Mouse (Mus musculus): ENCODE measurements at regions not wholly inside any gene's neighbourhood (a gene's known extent, or its start where the extent isn't known, plus 50 kb on each side); places are given as distances from the start of the nearest gene placed in this dataset.

DNA sequence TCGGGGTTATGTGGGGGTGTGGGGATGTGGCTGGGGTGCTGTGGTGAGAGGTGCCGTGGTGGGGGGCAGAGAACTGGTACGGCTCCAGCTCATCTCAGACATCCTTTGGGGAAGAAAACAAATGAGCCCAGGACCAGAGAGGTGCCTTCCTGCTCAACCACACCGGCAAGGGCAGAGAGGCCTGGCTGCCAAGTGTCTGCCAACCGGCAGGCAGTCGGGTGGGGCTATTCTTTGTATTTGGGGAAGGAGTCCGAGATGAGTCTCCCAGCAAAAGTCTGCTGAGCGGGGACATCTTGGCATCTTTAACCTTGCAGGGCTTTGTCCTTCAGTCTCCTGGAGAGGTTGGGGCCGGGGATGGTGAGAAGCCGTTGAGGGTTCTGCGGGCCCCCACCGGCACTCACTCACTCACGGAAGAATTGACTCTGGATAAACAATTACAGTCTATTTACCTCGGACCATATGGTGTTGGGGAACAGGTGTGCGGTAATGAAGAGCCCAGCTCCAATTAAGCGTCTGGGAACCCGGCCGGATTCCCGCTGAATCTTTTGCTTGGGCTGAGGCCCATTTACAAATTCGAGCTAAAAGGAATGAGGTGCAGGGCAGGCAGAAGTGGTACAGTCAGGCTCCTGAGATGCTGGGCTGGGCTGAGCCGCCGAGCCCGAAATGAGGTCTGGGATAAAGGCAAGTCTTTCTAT, 108.7 kb upstream of the Sdk2 start:
- TF ChIP-seq CTCF (IDR thresholded peaks at IDR 0.05) (no peak), POLR2A (IDR thresholded peaks at IDR 0.05; ENCODE audit: insufficient read depth, low read depth, low read length) (no peak), EP300 (IDR thresholded peaks at IDR 0.05; ENCODE audit: insufficient read depth, low read depth, low read length) (no peak)

Measured in heart, adult 2 months (tissue).